Mouse (Mus musculus) hindbrain, postnatal 0 days (tissue): ENCODE results near the gene Lsm14b. TPM values are rescaled to one million over a fixed set of nuclear protein-coding genes. Genes with fewer than 3 reads are reported as not detected.

ENCODE experiments used
- ATAC-seq: fragments of 200-750 bp; cut with Nextera tagmentation; 2 replicates; pipeline ENCODE4 v1.8.0; 2017; ENCODE audit warnings: mild to moderate bottlenecking, moderate TSS enrichment, moderate library complexity
- DNase-seq: peaks from one replicate; pipeline ENCODE4 v3.0.0-alpha.2; 2015; ENCODE audit warnings: low spot score
- H3K27ac ChIP-seq: fragments of 300-500 bp; sonication (generic); 2 replicates; pipeline ENCODE4 v1.5.1; 2014; ENCODE audit warnings: mild to moderate bottlenecking
- H3K27me3 ChIP-seq: fragments of 300-500 bp; sonication (generic); 2 replicates; pipeline ENCODE4 v1.6.1; 2014; ENCODE audit warnings: low read length, mixed read lengths; ENCODE audit not compliant: insufficient read depth
- H3K36me3 ChIP-seq: fragments of 300-500 bp; sonication (generic); 2 replicates; pipeline ENCODE4 v1.6.1; 2014; ENCODE audit warnings: low read length, mixed read lengths; ENCODE audit not compliant: insufficient read depth
- H3K4me1 ChIP-seq: fragments of 300-500 bp; sonication (generic); 2 replicates; pipeline ENCODE4 v1.6.1; 2014; ENCODE audit warnings: antibody characterized with exemption, low read length, mixed read lengths; ENCODE audit not compliant: insufficient read depth
- H3K4me2 ChIP-seq: fragments of 300-500 bp; sonication (generic); 2 replicates; pipeline ENCODE4 v1.6.1; 2014; ENCODE audit warnings: low read depth, mild to moderate bottlenecking, low read length, moderate library complexity, mixed read lengths
- H3K4me3 ChIP-seq: fragments of 300-500 bp; sonication (generic); 2 replicates; pipeline ENCODE4 v1.5.1; 2014; ENCODE audit warnings: low read length
- H3K9ac ChIP-seq: fragments of 300-500 bp; sonication (generic); replicated peaks from 2 replicates; pipeline ENCODE4 v1.6.1; 2014; ENCODE audit warnings: mild to moderate bottlenecking, low read length, moderate library complexity, mixed read lengths
- H3K9me3 ChIP-seq: fragments of 300-500 bp; sonication (generic); 2 replicates; pipeline ENCODE4 v1.6.1; 2016; ENCODE audit warnings: low read length, mixed read lengths
- CTCF ChIP-seq: IDR thresholded peaks from 2 replicates; pipeline ENCODE4 v1.5.1; 2016; ENCODE audit warnings: antibody characterized with exemption, control low read depth, low read depth
- WGBS: fragments of 180-500 bp; shearing (Covaris S2); extraction: QIAGEN DNeasy Blood & Tissue Kit; methylation state at CpG from one replicate; pipeline ENCODE4 v1.1.7; 2014; 5-methylcytosine and 5-hydroxymethylcytosine counted together
- polyA plus RNA-seq: library from polyadenylated mRNA; unstranded; fragments of >200 nt; fragmentation: Nextera tagmentation; extraction: Ambion mirVana; gene quantifications from 2 replicates; pipeline ENCODE4 v1.2.1, GENCODE M21; 2015
- total RNA-seq: library from RNA; depleted of rRNA; stranded (reverse); fragments of >200 nt; gene quantifications from 2 replicates; pipeline ENCODE4 v1.2.3, GENCODE M21; 2014

Gene Lsm14b
- total and polyA plus RNA-seq, 2 experiments from 2014 or later, result 21.3 to 88.2 TPM

DNA sequence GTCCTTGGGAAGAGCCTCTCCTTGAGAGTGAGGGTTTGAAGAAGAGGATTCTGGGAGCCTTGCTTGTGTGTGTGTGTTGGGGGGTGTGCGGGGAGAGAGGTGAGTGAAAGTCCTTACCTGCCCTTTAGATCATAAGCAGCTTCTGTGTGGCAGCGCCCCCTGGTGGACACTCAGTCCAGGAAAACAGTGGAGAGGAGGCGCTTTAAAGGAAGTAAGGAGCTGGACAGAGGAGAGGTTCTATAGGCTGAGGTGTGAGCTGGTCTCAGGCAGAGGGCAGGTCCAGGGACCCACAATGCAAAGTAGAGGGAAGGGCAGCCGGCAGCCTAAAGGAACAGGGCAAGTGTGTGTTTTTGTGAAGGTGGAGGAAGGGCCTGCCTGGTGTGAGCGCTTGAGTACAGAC lies 26.2 kb downstream of the Lsm14b start:
- DNase-seq (peak; percentile 83), ATAC-seq (peak; percentile 62)
- WGBS, result 27% methylated on average over 5 of the region's 5 CpGs
- Histone ChIP-seq H3K4me3 (no peak overlapping the region), H3K27me3 (no peaks in the 10 kb centered on the region), H3K4me2 (no peak overlapping the region), H3K27ac (no peak overlapping the region), H3K9me3 (no peaks in the 10 kb centered on the region), H3K4me1 (no peaks in the 10 kb centered on the region), H3K9ac (no peak overlapping the region), H3K36me3 (peaks cover 22% of the 10 kb centered on the region)
- peak; percentile 95 for TF ChIP-seq CTCF

DNA sequence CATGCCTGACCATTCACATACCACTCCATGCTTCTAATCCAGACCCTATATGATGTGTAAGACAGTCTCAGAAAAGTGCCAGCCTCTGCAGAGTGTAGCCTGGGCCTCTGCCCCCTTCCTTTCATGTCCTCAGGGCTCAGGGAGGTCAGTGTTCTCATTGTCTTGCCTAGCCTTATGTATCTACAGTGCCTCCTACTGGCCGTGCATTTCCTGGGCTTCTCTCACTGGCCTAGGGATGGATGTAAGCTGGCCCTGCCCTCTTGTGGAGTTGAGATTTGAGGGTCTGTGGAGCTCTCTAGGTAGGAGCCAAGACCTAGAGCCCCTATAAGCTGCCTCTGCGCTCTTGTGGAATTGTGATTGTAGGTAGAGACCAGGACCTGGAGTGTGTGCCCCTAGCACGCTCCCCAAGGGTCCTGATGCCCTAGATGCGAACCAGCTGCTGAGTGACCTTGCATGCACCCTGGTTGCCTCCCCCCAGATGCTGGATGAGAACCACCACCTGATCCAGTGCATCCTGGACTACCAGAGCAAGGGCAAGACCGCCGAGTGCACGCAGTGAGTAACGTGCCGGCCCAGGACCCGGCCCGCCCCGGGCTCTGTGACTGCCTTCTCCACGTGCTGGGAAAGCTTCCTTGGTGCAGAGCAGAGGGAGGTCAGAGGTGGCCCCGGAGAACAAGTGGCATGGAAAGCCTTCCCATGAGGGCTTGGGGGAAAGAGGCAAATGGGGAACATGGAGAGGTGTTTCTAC lies 27.4 kb downstream of the Lsm14b start:
- peak; percentile 24 for DNase-seq
- peaks cover 32% of the 10 kb centered on the region for H3K36me3 ChIP-seq
- no peak overlapping the region for H3K9ac ChIP-seq
- H3K27me3 ChIP-seq, result no peaks in the 10 kb centered on the region
- WGBS, result 90% methylated on average over 14 of the region's 14 CpGs
- H3K9me3 ChIP-seq, result no peaks in the 10 kb centered on the region
- no peak overlapping the region for H3K4me2 ChIP-seq
- TF ChIP-seq CTCF, result peak; percentile 58
- no peaks in the 10 kb centered on the region for H3K4me1 ChIP-seq
- ATAC-seq, result no peak
- H3K27ac ChIP-seq, result no peak overlapping the region
- no peak overlapping the region for H3K4me3 ChIP-seq

DNA sequence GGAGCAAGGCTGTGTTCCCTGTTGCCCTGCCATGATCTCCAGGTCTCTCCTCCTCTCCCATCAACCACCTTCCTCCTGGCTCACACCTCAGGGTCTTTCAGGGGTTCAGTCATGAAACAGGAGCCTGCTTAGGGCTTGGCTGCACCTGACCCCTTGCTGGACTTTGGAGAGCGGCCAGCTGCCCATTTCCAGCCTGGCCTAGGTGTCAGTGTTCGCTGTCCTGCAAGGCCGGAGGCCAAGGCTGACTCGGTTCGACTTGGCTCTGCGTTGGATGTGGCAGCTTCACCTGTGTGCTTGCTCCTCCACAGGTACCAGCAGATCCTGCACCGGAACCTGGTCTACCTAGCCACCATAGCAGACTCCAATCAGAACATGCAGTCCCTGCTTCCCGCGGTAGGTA lies 28.2 kb downstream of the Lsm14b start:
- Histone ChIP-seq H3K36me3 (peaks cover 41% of the 10 kb centered on the region), H3K4me3 (no peak overlapping the region), H3K27ac (no peak overlapping the region), H3K27me3 (no peaks in the 10 kb centered on the region), H3K4me1 (no peaks in the 10 kb centered on the region), H3K9me3 (no peaks in the 10 kb centered on the region), H3K9ac (no peak overlapping the region), H3K4me2 (no peak overlapping the region)
- 95% methylated on average over 9 of the region's 9 CpGs for WGBS
- no peak for TF ChIP-seq CTCF
- ATAC-seq (no peak), DNase-seq (no peak)

DNA sequence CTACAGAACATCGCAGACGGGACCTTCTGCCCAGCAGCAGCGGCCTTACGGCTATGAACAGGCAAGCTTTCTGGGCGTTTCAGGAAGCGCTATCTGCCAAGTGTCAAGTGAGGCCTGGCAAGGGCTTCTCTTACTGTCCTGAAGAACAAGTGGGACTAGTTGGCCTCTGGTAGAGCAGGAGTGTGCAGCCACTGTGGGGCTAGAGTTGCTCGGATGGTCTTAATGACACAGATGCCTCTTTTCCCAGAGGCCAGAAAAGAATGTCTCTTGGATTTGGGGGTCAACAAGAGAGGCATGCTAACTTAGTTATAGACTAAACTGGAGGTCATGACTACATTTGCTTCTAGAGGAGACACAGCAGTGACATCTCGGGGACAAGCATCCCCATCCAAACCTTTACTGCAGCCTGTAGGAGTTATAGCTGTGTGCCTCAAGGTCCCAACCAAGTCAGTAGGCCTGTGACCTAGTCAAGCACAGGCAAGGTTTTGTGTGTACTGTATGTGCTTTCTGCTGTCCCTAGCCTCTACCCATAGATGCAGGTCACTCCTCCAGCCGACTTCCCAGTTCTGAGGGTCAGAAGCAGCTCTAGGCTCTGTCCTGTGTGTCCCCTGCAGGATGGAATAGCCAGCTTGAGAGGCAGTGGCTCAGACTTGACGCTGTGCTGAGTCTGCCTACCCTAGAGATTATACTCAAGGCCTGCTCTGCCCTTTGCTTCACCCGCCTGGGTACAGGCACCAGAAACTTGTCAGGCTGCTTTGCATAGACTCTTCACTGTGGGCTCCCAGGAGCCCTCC lies 38.7 kb downstream of the Lsm14b start:
- no peak overlapping the region for H3K4me3 ChIP-seq
- peaks cover 59% of the 10 kb centered on the region for H3K36me3 ChIP-seq
- no peak overlapping the region for H3K27ac ChIP-seq
- H3K4me2 ChIP-seq, result no peak overlapping the region
- H3K4me1 ChIP-seq, result no peaks in the 10 kb centered on the region
- TF ChIP-seq CTCF, result no peak
- H3K9me3 ChIP-seq, result no peaks in the 10 kb centered on the region
- no peak for DNase-seq
- WGBS, result 95% methylated on average over 11 of the region's 11 CpGs
- no peak for ATAC-seq
- no peak overlapping the region for H3K9ac ChIP-seq
- no peaks in the 10 kb centered on the region for H3K27me3 ChIP-seq

DNA sequence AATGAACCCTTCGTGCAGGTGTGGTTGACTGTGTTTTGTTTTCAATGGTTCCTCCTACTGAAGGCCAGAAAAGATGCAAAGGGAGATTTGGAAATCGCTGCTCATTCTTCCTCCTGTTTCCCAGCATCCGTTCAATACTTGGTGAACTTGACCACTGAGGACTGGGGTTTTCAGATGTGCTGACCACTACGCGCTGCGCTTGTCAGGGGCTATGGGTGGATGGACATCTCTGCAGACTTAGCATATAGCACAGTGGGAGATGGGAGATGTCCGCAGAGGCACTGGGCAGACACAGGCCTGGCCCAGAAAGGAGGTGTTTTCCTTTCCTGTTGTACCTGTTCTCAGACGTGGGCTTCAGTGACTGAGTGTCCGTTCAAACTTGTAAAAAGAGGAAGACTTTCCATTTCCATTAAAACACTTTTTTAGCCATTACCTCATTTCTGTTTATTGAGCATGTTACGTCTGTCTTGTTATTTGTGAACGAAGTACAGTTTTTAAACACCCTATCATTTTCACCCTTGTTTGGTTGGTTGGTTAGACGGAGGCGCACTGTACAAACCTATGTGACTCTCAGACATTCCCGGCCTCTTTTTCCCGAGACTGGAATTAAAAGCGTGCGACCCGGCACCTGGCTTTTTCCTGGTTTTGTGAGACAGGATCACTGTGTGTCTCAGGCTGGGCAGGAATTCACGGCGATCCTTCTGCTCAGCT lies 45.1 kb downstream of the Lsm14b start:
- peaks cover 6% of the 10 kb centered on the region; the same call in 1 of the 2 replicates for H3K4me1 ChIP-seq
- no peak for DNase-seq
- peak; percentile 67; the same call in 1 of the 2 replicates for ATAC-seq
- H3K4me3 ChIP-seq, result peak overlapping the region; percentile 65
- peak overlapping the region; percentile 94 for H3K27ac ChIP-seq
- peak overlapping the region; percentile 98 for H3K4me2 ChIP-seq
- WGBS, result 37% methylated on average over 20 of the region's 20 CpGs
- H3K36me3 ChIP-seq, result peaks cover 11% of the 10 kb centered on the region
- no peaks in the 10 kb centered on the region for H3K27me3 ChIP-seq
- peak overlapping the region; percentile 73 for H3K9ac ChIP-seq
- H3K9me3 ChIP-seq, result no peaks in the 10 kb centered on the region
- TF ChIP-seq CTCF, result no peak

DNA sequence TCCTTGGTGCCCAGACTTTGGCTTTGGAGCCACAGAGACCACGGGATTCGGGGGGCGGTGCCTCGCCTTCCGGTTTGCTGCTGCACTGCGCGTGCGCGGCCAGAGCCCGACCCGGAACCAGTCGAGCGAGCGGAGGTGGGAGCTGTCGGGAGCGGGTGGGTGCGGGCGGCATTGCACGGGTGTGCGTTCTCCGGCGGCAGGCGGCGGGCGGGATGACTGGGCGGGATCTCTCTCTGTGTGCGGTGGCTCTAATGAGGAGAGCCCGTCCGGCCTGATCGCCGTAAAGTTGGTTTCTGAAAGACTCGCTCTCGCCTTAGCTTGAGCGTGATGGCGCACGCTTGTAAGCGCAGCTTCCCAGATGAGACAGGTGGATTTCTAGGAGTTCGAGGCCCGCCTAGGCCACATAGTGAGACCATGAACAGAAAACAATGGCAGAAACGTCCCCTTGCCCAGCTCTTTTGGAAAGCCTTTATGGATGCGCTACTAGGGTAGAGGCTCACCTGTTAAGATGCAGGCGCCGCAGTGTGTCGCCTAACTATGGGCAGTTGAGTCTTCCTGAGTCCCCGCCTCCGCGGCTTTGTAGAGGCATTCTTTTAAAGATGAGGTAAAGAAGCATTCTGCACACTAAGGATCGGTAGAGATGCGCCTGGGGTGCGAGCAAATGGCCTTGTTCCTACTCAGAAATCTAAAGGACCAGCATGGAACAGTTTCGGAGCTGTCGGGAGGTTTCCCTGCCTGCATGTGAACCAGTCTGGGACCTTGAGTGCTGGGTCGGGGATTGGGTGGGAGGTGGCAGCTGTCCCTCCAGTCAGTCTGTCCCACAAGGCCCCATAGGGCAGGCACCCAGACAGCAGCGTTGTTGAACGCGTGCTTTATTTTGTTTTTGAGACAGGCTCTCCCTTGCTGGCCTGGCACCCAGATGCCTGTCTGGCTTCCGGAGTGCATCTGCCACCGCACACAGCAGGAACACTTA lies 46.0 kb downstream of the Lsm14b start, which contains the start of gene Mtg2:
Mtg2 (plus strand) TSS at position 108 of the 973 bp plus-strand sequence.
- no peak for TF ChIP-seq CTCF
- Histone ChIP-seq H3K4me2 (peak within 1 kb of the TSS; percentile 98), H3K4me1 (peaks cover 6% of the 10 kb centered on the region; the same call in 1 of the 2 replicates), H3K27ac (peak within 1 kb of the TSS; percentile 94), H3K9ac (peak within 1 kb of the TSS; percentile 73), H3K9me3 (no peaks in the 10 kb centered on the region), H3K4me3 (peak within 1 kb of the TSS; percentile 65), H3K27me3 (no peaks in the 10 kb centered on the region), H3K36me3 (peaks cover 11% of the 10 kb centered on the region)
- ATAC-seq (peak; percentile 97), DNase-seq (peak; percentile 95)
- WGBS, result 2% methylated on average over 51 of the region's 58 CpGs
